Mouse (Mus musculus) gonadal fat pad, adult 2 months (tissue): Measurements from ENCODE around the gene Adam22. TPM values are rescaled to one million over a fixed set of nuclear protein-coding genes. Genes with fewer than 3 reads are reported as not detected.

Experiments used
- DNase-seq: peaks from one replicate; pipeline ENCODE4 v3.0.0-alpha.2; 2012; ENCODE audit warnings: low read depth
- polyA plus RNA-seq: library from polyadenylated mRNA; depleted of rRNA; stranded (reverse); fragments of >200 nt; gene quantifications from 2 replicates; pipeline ENCODE4 v1.2.3, GENCODE M21; 2012; rRNA removed

Gene Adam22
- polyA plus RNA-seq, result 0.85 and 0.90 TPM in 2 replicates

DNA sequence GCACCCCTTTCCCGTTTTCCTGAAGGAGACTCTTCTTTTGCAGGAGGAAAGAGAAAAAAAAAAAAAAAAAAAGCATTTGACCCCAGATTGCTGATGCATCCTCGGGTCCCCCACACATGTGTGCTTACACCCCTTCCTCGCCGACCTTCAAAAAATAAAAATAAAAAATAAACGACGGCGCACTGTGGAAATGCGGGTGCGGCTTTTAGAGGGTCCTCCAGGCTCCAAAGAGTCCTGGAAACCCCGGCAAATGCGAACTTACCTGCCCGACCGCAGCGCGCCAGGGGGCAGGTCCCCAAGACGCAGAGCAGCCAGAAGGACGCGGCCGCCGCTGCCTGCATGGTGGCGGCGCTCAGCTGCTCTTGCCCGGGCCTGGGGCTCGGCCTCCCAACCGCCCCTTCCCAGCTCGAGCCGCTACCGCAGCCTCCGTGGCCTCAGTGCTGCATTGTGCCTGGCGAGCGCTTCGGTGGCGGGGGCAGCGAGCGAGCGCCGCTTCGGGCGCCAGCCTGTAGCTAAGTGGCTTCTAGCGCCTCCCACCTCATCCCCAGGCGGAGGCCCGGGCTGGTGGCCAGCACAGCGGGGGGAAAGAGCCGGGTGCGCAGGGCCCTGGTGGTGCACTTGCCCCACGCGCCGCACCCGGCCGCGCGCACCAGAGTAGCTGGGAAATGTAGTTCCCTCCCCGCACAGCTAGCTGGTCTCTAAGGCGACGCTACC is at the start of gene Adam22:
TSS of gene Adam22 (minus strand) at position 547 of the 714 bp plus-strand sequence.
- DNase-seq, result no peak

DNA sequence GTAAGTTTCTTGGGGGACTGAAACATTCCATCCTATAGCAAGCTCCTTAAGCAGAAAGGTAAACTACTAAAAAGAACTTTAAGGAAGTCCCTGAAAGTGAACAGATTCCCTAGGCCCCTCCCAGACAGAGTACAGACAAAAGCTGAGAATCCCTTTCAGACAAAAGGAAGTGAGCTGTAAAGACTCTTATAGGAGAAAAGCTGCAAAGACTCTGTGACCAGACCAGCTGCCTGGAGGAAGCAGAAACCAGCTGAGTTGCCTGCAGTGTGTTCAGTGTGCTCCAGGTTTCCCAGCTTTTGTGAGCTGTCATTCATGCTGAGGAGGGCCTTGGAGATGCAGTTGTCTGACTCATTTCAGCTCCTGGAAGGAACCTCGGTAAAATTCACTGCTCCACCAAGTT is 49.5 kb upstream of the Adam22 start:
- no peak for DNase-seq

DNA sequence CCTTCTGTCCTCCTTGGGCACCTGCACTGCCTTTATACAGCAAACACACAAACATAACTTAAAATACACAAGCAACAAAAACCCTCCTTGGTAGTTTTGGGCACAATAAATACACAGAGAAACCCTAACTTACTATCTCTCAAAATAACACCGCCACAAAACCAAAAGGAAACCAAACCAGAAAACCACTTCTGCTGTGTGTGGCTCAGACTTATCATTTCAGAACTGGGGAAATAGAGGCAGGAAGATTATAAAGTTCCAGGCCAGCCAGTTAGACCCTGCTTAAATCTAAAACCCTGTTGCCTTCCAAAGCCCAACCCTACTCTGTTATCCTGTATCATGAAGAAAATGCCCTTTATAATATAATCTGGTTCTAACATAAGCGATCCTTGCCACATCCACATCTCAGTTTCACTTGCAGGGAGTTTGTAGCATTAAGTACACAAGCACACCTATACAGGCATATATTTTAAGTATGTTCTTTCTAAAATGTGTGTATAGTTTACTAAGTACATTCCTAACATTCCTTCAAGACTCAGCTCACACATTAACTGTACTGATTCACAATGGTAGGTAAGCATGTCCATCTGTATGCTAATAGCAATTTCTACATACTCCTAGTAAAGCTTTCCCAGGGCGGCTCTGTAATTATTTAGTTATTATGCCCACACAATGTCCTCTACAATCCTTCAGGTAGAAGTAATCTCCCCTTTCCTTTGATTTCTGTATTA is 48.9 kb upstream of the Adam22 start:
- no peak for DNase-seq

DNA sequence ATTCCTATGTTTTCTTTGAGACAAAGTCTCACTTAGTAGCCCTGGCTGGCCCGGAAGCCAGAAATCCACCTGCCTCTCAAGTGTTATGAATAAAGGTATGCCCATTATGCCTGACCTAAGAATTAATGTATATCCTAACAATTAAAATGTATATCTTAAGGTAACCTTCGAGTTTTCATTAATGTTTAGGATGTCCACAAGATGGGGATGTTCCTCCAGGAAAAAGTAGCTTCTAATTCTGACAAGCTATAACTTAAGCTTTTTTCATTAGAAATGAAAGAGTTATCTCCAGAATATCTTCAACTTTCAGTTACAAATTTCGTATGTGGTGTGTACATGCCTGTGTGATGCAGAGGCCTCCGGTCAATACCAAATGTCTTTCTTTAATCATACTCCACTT is 40.8 kb upstream of the Adam22 start:
- DNase-seq, result no peak

DNA sequence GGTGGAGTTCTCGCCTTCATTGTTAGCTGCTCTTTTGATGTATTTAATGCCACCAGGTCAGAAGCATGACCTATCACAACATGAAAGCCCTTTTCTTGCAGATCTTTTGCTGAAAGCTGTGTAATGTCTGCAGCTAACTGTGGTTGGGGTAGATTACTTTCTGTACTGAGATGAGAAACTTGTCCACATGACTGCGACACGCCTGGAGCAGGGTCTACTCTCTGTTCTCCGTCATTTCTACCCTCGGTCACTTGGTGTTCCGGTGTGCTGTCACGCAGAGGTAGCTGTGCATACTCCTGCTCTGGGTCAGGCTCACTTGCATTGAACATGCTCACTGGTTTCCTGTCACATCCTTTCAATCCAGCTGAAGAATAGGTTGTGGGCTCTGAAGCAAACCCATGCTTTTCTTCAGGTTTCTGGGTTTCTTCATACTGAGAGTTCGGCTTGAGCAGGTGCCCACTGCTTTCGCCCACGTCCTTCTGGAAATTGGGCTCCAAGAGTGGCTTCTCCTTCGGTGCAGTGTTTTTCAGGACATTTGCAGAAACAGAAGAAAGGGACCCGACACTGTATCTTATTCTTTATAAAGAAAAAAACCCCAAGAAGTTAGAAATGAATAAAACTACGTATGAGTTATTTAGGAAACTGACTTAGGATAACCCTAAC is 29.8 kb upstream of the Adam22 start:
- DNase-seq, result no peak

DNA sequence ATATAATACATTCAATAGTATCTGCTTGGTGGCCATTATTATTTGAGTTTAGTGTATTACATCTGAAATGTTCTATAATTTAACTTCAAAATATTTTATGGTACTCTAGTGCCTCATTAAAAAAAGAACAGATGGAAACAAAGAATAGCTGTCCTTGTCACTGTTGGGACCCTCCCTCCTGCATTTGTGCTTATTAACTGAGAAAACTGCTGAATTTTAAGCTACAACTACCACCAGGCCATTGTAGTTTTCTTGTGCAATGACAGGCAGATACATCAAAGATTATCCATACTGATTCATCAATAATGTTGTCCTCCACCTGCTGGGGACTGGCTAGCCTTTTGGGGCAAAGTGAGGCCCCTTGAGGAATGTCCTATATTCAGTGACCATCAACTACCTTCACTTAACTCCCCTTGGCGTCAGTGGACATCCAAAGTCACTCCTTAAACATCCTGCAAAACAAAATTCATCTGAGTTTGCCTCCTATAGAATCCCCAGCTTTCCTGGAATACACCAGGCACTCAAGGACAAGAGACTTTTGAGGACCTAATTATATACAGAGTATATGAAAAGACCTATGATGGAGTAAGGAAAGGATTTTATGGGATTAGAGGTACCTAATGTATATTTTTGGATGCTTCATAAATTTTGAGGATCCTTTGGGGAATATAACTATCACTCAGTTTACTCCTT is 26.1 kb upstream of the Adam22 start:
- DNase-seq, result no peak

DNA sequence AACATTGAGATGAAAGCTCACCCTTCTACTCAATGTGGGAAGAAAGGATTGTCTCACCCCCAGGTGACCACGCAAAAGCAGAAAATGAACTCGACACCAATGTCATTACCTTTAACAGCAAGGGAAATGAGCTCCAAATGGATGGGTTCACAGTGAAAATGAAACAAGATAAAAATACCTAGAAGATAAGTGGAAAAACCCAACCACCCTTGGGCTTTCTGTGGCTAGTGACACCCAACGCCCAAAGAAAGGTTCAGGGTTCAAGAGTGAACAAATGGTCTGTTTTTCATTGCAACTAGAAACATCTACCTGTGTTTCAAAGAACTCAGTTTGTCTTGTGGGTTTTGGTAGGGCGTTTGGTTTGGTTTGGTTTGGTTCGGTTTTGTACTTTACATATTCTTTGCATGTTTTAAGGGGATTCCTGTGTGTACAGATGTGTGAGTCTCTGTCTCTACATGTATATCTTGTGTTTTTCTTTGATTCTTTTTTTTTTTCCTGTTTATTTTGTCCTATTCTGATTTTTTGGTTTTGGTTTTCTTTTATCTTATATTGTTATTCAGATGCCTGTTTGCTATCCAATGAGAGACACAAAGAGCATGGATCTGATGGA is 6.4 kb upstream of the Adam22 start:
- DNase-seq, result no peak

DNA sequence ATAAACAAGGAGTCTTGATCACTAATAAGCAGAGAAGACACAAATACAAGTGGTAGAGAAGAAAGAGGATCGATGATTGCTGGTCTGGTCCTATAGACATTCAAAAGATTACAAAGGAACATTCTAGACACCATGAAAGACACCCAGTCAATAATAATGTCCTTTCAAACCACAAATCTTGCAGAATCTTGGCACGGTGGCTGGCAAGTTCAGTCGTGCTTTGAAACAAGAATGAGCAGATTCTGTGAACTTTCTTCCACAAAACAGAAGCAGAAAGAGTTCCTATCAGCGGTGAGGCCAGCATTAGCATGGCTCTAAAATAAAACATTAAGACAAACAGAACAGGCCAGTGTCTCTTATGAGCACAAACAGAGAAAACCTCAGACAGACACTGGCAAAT is 5.5 kb upstream of the Adam22 start:
- DNase-seq, result peak; percentile 36

DNA sequence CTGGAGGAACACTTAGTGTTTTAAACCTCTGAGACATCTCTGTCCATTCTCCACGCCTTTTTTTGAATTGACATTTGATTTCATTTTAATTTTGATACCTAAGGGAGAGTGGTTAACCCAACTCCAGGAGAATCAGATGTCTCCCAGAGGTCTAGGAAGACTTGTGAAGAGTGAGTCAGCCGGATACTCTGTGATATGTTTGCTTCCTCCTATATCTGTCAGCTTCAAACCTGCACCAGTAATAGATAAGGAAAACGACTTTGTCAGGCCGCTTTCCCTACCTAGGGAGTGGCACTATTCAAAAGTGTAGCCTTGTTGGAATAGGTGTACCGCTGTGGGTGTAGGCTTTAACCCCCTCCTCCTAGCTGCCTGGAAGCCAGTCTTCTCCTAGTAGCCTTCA is 821 bp upstream of the Adam22 start:
- no peak for DNase-seq

DNA sequence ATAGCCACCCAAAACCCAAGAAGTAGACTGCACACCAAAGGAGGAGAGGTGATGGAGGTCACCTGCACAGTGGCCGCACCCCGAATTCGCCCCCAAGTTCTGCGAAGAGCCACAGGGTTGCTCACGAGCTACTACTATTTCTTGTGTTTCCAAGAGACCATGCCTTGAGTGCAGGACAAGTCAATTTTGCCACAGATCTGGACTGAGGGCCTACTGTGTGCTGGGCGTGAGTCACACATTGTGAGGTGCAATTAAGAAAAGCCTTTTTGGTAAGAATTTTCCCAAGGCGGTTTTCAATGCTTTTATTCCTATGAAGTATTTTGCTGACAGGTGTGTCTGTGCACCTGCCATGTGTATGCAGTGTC is 350 bp upstream of the Adam22 start:
- no peak for DNase-seq

DNA sequence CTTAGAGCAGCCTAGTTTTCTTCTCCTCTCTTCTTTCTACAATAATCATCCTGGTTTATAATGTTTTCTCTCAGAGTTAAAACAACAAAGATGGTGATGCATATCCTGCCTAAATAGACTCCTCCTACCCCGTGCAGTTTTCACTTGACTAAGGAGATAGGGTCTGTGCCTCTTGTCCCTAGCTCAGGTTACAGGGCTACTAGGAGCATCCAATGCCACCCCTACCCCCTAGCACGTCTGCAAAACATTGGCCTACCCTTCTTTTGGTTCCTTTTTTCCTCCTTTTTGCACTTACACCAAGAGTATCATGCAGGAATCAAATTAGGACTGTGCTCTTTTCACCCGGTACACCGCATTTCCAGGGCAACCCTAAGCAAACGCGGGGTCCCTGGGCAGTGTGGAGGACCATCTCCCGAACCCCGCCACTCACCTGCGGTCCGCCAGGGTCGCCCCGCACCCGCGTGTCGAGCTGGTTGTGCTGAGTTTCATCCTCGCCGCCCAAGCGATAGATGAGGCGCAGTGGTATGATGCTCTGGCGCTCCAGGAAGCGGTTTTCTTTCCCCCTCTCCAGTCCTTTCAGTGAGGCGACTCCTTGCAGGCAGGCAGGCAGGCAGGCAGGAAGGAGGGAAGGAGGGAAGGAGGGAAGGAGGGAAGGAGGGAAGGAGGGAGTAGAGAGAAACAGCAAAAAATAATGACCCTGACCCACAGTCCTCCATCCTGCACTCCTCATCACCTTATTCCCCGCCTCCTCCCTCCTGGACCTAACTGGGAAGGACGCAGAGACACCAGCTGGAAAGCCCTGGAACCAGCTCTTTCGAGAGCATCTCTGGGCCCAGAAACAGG is 968 bp downstream of the Adam22 start:
- DNase-seq, result no peak

DNA sequence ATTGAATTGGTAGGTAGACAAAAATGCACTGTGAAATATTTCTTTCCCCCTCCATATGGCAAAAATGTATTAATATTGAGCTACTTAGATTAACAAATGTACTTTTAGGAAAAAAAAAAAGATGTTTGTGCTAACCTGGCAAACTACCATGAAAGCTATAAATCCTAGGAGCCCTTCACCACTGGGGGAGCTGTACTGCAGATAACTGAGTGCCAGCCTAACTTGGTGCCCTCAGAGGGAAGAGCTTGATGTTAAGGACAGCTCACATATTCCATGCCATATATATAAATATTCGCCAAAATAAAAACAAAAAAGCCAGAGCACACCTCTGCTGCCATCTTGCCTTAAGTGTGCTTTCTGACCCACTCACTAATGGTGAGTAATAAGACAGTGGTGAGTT is 5.6 kb downstream of the Adam22 start:
- no peak for DNase-seq

DNA sequence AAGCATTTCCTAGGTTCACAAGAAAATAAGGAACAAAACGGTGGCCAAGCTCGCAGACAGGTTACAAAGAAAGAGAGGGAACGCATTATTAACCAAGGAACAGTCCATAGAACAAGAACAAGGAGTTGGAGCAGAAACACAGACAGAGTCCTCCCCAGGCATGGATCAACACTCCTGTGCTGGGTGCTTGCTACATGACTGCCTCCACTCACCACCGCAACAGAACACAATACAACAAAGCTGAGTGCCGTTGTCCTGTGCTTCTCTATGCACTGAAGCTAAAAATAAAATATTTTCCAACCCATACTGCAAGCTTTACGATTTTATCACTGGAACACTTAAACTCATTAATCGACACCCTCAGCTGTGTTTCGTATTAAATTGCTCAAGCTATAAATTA is 10.3 kb downstream of the Adam22 start:
- no peak for DNase-seq

DNA sequence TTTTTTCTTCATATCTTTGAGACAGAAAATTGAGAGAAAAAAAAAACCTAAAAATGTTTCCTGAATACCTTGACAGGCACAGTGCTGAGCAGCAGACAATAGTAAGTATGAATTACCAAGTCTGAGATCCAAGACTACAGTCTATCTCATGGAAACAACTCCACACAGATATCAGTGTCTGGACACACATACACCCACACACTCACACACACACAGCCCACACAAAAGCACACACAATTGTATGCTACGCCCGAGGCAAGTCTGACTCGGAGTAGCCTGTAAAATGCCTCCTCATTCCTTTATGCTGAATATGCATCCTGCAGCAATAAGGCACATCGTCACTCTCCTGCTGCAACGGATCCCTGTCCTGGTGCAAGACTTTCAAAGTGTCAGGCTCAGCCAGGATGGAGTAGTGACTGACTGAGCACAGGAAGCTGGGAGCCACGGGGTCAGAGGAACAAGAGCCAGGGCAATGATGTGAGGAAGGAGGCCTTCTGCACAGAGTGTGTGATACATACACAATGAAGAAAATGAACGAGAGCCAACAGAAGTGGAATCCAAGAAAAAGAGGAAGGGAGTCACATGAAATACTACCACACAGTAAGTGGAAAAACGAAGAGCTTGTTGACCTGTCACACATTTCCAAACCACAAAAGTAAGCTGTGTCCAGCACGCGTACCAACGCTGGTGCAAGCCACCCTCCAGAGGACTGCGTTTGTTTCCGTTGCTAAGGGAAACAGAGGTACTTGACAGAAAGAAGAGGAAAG is 10.9 kb downstream of the Adam22 start:
- DNase-seq, result no peak

DNA sequence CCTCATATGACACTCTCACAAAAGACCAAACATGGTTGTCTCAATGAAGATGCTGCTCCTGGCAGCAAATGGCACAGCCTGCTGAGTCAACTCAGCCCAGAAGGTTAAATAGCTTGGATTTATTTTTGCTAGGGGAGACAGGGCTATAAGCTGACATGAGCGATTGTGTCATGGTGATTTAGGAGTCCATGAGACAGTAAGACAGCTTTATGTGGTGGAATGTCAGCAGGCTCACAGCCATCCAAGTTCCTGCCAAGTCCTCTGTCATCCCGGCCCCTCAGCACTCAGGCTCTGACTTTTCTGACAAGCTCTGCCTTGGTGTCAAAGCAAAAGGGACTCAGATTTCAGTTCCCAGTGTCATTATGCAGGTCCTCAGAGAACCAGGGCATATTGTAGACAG is 11.6 kb downstream of the Adam22 start:
- DNase-seq, result peak; percentile 58

DNA sequence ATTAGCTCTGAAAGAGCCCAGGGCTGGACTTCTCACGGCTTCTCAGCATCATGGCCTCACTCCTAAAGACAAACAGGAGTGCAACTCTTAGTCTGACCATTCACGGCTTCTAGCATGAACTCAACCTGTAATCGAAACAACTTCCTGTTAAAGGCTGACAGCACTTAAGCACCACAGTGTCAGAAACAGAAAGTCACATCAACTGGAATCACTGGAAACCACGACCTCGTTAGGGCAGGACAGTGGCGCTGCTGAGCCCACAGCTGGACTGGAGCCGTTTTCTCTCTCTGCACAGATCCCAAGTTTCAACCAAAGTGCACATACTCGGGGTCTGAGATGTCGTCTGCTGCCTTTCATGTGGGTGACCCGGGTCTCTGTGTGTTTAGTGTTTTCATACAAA is 18.4 kb downstream of the Adam22 start:
- no peak for DNase-seq

DNA sequence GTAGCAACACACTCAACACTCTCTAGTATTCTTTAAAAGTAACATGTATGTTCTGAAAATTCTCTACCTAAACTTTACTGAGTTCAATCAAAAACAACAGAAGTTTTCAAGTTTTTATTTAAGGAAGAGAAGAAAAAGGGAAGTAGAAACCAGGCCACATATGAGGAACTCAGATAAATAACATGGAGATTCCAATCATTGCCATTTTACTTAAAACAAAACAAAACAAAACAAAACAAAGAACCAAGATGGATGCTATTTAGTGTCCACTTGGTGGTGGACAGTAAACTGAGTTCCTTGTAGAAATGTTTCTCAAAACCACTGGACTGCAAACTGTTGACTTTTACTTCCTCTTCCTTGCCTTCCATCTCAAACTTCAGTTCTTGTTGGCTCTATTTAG is 21.6 kb downstream of the Adam22 start:
- no peak for DNase-seq

DNA sequence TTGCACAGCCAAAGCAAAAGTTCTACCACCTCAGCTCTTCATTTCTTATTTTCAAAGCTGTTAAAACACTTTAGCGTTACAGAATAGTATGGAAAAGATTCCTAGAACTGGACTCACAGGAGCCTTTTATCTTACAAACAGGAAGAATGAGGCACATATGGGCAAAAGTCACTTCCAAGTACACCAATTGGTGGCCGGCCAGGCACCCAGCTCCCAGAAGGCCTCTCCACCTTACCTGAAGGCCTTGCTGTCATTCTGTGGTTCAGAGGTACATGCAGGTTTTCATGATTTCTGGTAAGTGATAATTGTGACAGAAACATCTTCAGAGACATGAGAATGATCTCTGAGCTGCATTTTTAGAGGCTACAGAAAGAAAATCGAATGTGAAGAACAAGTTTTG is 24.7 kb downstream of the Adam22 start:
- no peak for DNase-seq

DNA sequence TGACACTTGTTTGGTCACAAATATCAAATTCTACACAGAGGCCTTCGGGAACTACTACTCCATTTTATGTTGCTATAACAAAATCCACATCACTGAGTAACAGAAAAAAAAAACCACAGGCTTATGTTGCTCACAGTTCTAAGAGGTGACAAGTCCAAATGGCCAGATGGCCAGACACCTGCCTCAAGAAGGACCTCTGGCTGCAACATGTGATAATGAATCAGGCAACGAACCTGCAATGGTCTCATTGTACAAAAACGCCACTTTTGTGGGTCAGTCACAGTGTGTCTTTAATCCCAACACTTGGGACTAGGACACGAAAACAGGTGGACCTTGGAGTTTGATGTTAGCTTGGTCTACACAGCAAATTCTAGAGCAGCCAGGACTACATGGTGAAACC is 26.3 kb downstream of the Adam22 start:
- DNase-seq, result no peak

DNA sequence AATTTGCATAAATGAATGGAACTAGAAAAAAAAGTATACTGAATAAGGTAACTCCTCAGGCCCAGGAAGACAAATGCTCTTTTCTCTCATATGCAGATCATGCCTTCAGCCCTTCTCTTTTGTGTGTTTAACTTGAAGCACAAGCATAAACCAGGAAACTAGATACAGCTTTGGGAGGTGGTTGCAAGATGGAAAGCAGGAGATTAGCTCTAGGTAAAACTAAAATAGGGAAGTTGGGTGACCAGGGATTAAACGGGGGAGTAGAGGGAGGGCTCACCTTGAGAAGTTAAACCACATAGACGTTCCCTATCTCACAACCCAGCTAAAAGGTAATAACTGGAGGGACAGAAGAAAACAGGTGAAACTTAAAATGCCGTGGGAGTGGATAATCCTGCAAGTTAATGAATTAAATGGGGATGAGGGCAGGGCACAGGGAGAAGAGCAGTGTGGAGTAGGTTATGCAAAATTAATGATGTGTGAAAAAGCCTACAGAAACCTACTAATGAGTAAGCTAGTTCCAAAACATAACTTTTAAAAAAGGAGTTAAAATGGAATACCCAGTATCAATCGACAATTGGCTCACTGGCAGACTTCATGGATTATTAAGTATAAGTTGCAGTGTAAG is 40.2 kb downstream of the Adam22 start:
- no peak for DNase-seq
